Mouse (Mus musculus) megakaryocyte, adult 5-6 weeks (primary cell): ENCODE measurements around the gene Xylt1. TPM values are rescaled to one million over a fixed set of nuclear protein-coding genes. Genes with fewer than 3 reads are reported as not detected.

ENCODE experiments used
- ATAC-seq: 2 replicates; pipeline ENCODE4 v1.8.0; 2016; ENCODE audit warnings: mild to moderate bottlenecking, inconsistent platforms; ENCODE audit not compliant: poor library complexity, severe bottlenecking
- total RNA-seq, 2 experiments: library from RNA; stranded (forward) in 1 of 2; stranded (reverse) in 1 of 2; fragments of 153-499, 151-499 nt in 1 of 2; fragments of 221-1000, 200-1000 nt in 1 of 2; gene quantifications; 2 replicates each; pipeline versions ENCODE4 v1.2.3 to v1.2.4; 2015 to 2017

Gene Xylt1
- total RNA-seq, 2 experiments from 2014 or later, result 13.7 to 26.8 TPM

- no peak for ATAC-seq
Measured at GRCm38 (mm10) chr7:117507351-117507750, 126.6 kb downstream of the Xylt1 start.

GRCm38 (mm10) chr7:117508090-117508489, 127.3 kb downstream of the Xylt1 start:
- peak; percentile 52 for ATAC-seq

DNA sequence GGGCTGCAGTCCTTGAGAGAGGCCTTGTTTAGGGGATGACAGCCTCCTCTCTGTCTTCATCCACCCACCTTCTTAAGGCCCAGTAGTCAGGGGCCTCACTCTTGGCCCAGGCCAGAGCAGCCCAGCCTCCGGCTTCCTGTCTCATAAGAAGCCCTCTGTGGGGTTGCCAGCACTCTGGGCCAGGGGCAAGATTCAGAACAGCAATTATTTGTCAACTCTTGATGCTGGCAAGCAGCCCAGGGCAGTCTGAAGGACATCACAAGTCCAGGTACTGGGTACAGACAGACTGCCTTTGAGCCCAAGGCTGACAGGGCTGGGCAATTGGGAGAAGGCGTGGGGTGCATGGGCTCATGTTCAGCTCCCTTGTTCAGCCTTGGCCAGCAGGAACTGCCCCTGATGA, 129.3 kb downstream of the Xylt1 start:
- no peak for ATAC-seq

- ATAC-seq, result no peak
Measured at GRCm38 (mm10) chr7:117512301-117512700, 131.5 kb downstream of the Xylt1 start.

DNA sequence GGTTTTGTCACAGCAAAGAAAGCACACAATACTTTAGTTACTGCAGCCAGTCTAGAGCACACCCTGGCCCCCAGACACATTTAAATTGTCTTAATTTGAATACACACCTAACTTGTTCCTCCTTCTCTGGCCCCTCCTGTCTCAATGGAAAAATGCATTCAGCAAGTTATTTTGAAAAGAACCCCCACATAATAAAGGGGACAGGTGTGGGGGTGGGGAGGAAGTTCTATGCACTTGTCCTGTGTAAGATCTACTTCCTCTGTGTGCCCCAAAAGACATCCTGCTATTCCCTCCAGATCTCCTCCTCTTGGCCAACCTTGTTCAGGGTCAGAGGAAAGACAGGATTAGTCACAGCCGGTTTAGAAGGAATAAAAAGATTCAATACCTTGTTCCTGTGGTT, 135.0 kb downstream of the Xylt1 start:
- ATAC-seq, result peak; percentile 38

- ATAC-seq, result peak; percentile 71
Measured at GRCm38 (mm10) chr7:117516896-117517295, 136.1 kb downstream of the Xylt1 start.

- peak; percentile 74 for ATAC-seq
Measured at GRCm38 (mm10) chr7:117521369-117521768, 140.6 kb downstream of the Xylt1 start.

DNA sequence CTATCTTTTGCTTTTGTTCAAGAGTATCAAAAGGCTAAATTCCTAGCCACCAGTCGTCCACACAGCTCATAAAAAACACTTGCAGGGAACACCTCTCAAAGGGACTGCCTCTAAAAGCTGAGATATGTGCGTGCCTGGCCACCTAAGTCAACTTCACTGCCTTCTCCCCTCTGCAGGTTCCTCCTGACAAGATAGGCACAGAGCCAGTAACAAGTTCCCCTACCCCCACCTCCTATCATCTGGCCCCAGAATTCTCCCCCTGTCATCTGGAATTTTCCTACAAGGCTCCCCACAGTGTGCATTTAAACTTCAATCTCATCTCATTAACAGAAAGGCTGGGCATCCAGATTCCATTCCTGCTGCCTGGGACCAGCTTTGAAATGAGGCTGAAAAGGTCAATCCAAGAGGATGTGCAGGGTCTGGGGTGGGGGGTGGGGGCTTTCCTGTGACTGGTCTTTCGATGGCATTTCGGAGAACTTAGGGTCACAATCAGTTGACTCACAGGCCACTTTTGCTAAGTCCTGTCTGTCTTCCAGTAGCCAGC, 141.4 kb downstream of the Xylt1 start:
- no peak for ATAC-seq

GRCm38 (mm10) chr7:117524430-117525214, 143.8 kb downstream of the Xylt1 start:
- ATAC-seq, result no peak

DNA sequence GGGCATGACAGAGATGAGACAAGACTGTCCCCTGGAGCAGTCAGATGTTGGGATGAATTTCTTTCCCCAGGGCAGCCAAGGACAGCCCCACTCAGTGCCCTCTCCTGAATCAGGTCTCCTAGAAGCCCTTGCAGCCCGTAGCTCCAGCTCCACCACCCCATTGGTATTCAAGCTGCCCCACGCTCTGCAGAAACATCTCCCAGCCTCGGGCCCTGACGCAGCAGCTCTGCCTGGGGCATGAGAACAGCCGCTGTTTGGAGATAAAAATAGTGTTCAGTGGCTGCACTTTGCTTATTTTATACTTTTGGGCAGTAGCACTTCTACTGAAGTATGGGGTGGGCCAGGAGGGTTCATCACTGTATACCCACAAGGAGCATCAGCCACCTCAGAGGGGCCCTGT, 144.9 kb downstream of the Xylt1 start:
- no peak for ATAC-seq

DNA sequence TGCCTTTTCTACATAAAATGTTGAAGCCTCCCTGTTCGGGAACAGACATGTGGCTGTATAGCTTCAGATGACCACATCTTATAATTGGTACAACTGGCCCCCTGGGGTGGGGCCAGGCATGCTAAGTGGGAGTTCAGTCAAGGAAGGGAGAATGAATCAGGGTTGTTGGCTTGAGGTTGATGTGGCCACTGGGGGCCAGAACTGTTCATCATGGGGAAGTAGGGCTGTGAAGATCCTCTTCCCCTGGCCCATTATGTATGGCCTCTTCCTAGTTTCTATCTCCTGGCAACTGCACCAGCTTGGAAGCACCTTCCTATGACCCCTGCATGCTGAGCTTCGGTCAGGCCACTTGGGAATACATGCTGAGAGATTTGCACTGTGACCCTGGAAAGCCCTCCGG, 145.8 kb downstream of the Xylt1 start:
- peak; percentile 56 for ATAC-seq

- peak; percentile 67 for ATAC-seq
Measured at GRCm38 (mm10) chr7:117529787-117530655, 149.2 kb downstream of the Xylt1 start.

GRCm38 (mm10) chr7:117532651-117533050, 151.9 kb downstream of the Xylt1 start:
- ATAC-seq, result no peak

GRCm38 (mm10) chr7:117533164-117533563, 152.4 kb downstream of the Xylt1 start:
- no peak for ATAC-seq

GRCm38 (mm10) chr7:117539931-117540330, 159.2 kb downstream of the Xylt1 start:
- ATAC-seq, result peak; percentile 71

GRCm38 (mm10) chr7:117540413-117540812, 159.6 kb downstream of the Xylt1 start:
- peak; percentile 27 for ATAC-seq

DNA sequence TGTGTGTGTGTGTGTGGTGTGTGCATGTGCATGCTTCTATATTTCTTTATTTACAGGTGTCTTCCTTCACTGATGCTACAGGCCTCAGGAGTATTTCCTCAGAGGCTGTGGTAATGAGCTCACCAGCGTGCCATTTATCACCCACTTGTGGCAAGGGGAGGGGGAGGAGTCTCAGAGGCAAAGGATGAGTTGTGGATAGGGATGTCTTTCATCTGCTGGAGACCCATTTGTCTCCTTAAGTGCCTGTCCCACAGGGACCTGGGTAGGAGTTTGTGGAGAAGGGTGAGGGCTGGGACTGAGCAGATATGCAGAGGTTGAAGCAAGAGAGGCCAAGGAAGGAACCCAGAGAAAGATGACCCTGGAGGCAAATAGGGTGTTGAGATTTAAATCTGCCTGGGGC, 160.3 kb downstream of the Xylt1 start:
- ATAC-seq, result 0 out of 2 replicates have a peak, but pooled peaks have one; percentile 38

- ATAC-seq, result no peak
Measured at GRCm38 (mm10) chr7:117541681-117542080, 160.9 kb downstream of the Xylt1 start.

DNA sequence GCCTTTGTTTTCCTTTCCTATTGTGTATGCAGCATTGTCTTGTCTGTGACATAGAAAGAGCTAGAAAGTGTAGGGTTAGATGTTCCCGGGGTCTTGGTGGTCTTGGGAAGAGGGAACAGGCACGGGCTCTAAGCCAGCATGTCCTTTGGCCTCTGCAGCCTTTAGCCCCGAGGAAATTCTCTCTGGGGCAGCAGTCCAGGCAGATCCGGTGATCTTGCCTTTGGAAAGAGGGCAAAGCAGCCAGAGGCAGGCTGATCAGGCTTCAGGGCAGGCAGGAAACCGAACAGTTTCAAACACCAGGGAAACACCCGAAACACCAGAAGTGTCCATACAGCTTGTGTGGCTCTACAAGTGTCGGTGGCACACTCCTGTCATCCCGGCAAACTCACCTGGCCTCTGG, 162.3 kb downstream of the Xylt1 start:
- no peak for ATAC-seq

DNA sequence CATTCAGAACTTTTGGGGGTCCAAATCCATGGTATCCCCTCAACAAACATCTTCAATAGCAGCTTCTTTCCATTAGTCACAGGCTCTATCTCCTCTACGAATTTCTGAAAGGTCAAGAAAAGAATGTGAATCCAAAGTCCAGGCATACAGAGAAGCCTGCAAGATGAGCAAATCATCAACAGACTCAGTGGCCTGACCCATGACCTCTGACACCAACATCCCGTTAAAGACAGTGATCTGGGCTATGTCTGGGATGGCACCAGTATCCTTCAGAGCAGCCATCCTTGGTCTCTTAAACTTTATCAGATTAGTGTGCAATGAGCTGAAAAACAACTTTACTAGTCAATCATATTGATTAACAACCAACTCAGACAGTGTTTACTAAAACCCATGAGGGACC, 163.3 kb downstream of the Xylt1 start:
- ATAC-seq, result no peak

DNA sequence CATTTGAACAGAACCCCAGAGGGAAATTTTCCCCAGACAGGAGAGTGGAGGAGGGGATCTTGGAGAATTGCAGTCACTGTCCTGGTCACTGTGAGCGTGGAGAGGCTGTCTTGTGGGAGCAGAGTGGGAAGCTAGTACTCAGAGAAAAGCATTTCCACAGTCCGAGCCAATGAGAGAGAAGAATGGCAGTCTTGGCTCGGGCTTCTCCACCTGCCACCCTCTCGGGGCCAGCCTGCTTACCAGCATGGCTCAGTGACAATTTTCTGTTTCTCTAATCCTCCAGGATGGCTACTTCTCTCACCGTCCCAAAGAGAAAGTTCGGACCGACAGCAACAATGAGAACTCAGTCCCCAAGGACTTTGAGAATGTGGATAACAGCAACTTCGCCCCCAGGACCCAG, 167.5 kb downstream of the Xylt1 start:
- no peak for ATAC-seq
